Mouse (Mus musculus) testis, adult 2 months (tissue): ENCODE measurements at regions not wholly inside any gene's neighbourhood (a gene's known extent, or its start where the extent isn't known, plus 50 kb on each side); places are given as distances from the start of the nearest gene placed in this dataset.
A peak's percentile ranks its signal among the peaks of the same experiment; 100 is the strongest.

Source experiments
- H3K27ac ChIP-seq: fragments of 200-500 bp; 2 replicates; pipeline ENCODE4 v1.5.1; 2012; ENCODE audit warnings: low read depth, low read length; ENCODE audit not compliant: control insufficient read depth, insufficient read depth
- H3K27me3 ChIP-seq: fragments of 200-500 bp; 2 replicates; pipeline ENCODE4 v1.6.1; 2012; ENCODE audit warnings: mild to moderate bottlenecking, low read length, moderate library complexity; ENCODE audit not compliant: control insufficient read depth, insufficient read depth
- H3K36me3 ChIP-seq: fragments of 200-500 bp; 2 replicates; pipeline ENCODE4 v1.6.1; 2012; ENCODE audit warnings: mild to moderate bottlenecking, low read length; ENCODE audit not compliant: control insufficient read depth, insufficient read depth
- H3K4me1 ChIP-seq: fragments of 200-500 bp; 2 replicates; pipeline ENCODE4 v1.6.1; 2012; ENCODE audit warnings: low read length; ENCODE audit not compliant: control insufficient read depth, insufficient read depth
- H3K4me3 ChIP-seq: fragments of 200-500 bp; 2 replicates; pipeline ENCODE4 v1.5.1; 2012; ENCODE audit warnings: low read depth, mild to moderate bottlenecking, low read length, moderate library complexity, mixed read lengths; ENCODE audit not compliant: control insufficient read depth
- CTCF ChIP-seq: fragments of 200-500 bp; IDR thresholded peaks from 2 replicates; pipeline ENCODE4 v1.5.1; 2012; ENCODE audit warnings: low read depth, mild to moderate bottlenecking, inconsistent platforms, low read length, moderate library complexity; ENCODE audit not compliant: control insufficient read depth, insufficient read depth, insufficient replicate concordance
- POLR2A ChIP-seq: fragments of 200-500 bp; IDR thresholded peaks from 2 replicates; pipeline ENCODE4 v1.6.1; 2012; ENCODE audit warnings: low read depth, mild to moderate bottlenecking, inconsistent platforms, low read length, moderate library complexity; ENCODE audit not compliant: control insufficient read depth

DNA sequence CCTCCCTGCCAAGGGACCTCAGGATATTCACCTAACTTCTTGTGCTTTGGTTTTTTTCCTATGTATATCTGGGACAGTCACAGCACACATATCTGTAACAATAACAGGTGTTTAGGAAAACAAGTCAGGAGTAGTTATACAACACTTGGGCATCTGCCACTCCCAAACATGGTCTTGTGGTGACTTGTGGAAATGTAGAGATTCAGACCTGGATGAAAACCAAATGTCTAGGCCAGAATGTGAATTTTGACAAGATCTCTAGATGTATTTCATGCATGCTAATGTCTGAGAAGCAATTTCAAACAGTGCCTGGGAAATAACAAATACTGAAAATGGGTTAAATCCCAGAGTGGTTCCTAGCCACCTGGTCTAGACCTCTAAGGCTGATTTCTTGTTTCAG is 722.6 kb upstream of the 4930444P10Rik start:
- Histone ChIP-seq H3K27me3 (no peaks in the 10 kb centered on the region), H3K27ac (no peak overlapping the region), H3K4me1 (no peaks in the 10 kb centered on the region), H3K4me3 (no peak overlapping the region), H3K36me3 (no peaks in the 10 kb centered on the region)
- TF ChIP-seq POLR2A (no peak), CTCF (no peak)

GRCm38 (mm10) chr1:16809370-16810150 is 716.4 kb upstream of the 4930444P10Rik start:
- TF ChIP-seq CTCF (no peak), POLR2A (no peak)
- H3K4me3 ChIP-seq: no peak overlapping the region

GRCm38 (mm10) chr1:16798292-16798691 is 705.2 kb upstream of the 4930444P10Rik start:
- no peaks in the 10 kb centered on the region for H3K27me3 ChIP-seq
- no peaks in the 10 kb centered on the region for H3K36me3 ChIP-seq
- no peaks in the 10 kb centered on the region for H3K4me1 ChIP-seq
- TF ChIP-seq POLR2A: no peak
- peak; percentile 71; the same call in 1 of the 2 replicates for TF ChIP-seq CTCF
- H3K27ac ChIP-seq: no peak overlapping the region
- no peak overlapping the region for H3K4me3 ChIP-seq

More at GRCm38 (mm10) chr1:16809370-16810150, 716.4 kb upstream of the 4930444P10Rik start:
- Histone ChIP-seq H3K4me1 (no peaks in the 10 kb centered on the region), H3K27ac (no peak overlapping the region), H3K27me3 (no peaks in the 10 kb centered on the region), H3K36me3 (no peaks in the 10 kb centered on the region)

DNA sequence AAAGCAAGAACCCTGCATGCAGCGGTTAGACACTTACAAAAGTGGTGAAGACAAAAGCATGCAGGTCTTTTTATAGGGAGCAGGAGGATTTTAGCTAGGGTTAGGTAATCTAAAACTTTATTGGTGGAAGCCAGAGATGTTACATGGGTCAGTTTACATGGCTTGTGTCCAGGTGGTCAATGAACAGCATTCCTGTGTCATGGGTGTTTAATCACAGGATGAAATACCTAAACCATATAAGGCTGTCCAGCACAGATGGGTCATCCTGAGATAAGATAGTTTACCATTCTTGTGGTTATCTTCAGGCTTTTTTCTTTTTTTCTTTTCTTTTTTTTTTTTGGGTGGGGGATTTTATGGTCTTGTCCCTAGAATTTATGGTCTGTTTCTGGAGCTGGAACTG is 703.3 kb upstream of the 4930444P10Rik start:
- TF ChIP-seq POLR2A (no peak), CTCF (no peak)
- Histone ChIP-seq H3K27me3 (no peaks in the 10 kb centered on the region), H3K27ac (no peak overlapping the region), H3K36me3 (no peaks in the 10 kb centered on the region), H3K4me1 (no peaks in the 10 kb centered on the region), H3K4me3 (no peak overlapping the region)

DNA sequence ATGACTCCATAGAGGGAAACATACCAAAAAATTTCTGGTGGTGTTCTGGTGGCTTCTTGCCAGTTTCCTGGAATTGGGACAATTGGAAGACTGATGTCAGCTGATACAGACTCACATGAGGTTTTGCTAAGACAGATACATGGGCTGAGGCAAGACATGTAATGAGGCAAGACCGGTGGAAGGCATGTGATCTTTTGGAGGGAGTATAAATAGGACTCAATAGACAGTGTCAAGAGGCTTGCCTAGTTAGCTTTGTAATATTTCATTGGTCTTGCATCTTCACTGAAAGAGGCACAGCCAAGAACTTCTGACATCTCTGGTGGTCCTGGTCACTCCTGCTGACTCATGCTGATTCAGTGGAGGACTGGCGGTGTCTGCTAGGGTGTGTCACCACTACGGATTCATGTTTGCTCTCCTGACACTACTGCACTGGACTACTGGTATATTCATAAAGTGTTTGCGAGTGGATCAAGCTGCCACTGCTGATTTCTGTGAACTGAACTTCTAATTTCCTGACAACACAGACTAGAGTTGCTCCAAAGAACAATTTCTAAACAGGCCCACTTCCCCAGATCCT is 697.7 kb upstream of the 4930444P10Rik start:
- H3K27ac ChIP-seq: no peak overlapping the region
- H3K36me3 ChIP-seq: no peaks in the 10 kb centered on the region
- H3K4me3 ChIP-seq: no peak overlapping the region
- H3K27me3 ChIP-seq: no peaks in the 10 kb centered on the region
- no peak for TF ChIP-seq POLR2A
- H3K4me1 ChIP-seq: no peaks in the 10 kb centered on the region

- Histone ChIP-seq H3K27me3 (no peaks in the 10 kb centered on the region), H3K36me3 (no peaks in the 10 kb centered on the region), H3K27ac (no peak overlapping the region), H3K4me1 (peaks cover 3% of the 10 kb centered on the region; the same call in 1 of the 2 replicates), H3K4me3 (no peak overlapping the region)
- no peak for TF ChIP-seq CTCF
- TF ChIP-seq POLR2A: no peak
Observed at GRCm38 (mm10) chr1:16779791-16780190, 686.7 kb upstream of the 4930444P10Rik start.

GRCm38 (mm10) chr1:16760951-16761350 is 667.8 kb upstream of the 4930444P10Rik start:
- no peaks in the 10 kb centered on the region; the same call in 1 of the 2 replicates for H3K4me1 ChIP-seq
- no peak overlapping the region for H3K4me3 ChIP-seq
- H3K36me3 ChIP-seq: no peaks in the 10 kb centered on the region
- no peak overlapping the region for H3K27ac ChIP-seq
- no peak for TF ChIP-seq POLR2A
- no peak for TF ChIP-seq CTCF
- no peaks in the 10 kb centered on the region for H3K27me3 ChIP-seq
